Mouse (Mus musculus): ENCODE measurements around the gene Neo1. TPM values are rescaled to one million over a fixed set of nuclear protein-coding genes. Genes with fewer than 3 reads are reported as not detected.

Neo1 gene
- polyA plus RNA-seq (2015; fragmentation: Nextera tagmentation; extraction: Ambion mirVana): 36.6 and 40.8 TPM in 2 replicates

- Histone ChIP-seq H3K9me3 (no peaks in the 10 kb centered on the region), H3K4me2 (replicated peaks) (peak within 1 kb of the TSS; percentile 65), H3K4me3 (replicated peaks) (peak within 1 kb of the TSS; percentile 87), H3K9ac (replicated peaks) (peak within 1 kb of the TSS; percentile 93), H3K36me3 (no peaks in the 10 kb centered on the region), H3K4me1 (replicated peaks) (peaks cover 33% of the 10 kb centered on the region), H3K27ac (peak within 1 kb of the TSS; percentile 100), H3K27me3 (no peaks in the 10 kb centered on the region)
- under 1% methylated on average over 41 of the region's 86 CpGs for WGBS
- ATAC-seq: peak; percentile 95
Observed at GRCm38 (mm10) chr9:59036159-59036731, at the start of gene Neo1. Gene Neo1, minus strand, starts transcription at chr9:59036441.

GRCm38 (mm10) chr9:59075632-59076031, 39.4 kb upstream of the Neo1 start:
- no peaks in the 10 kb centered on the region for H3K9me3 ChIP-seq
- no peaks in the 10 kb centered on the region for H3K36me3 ChIP-seq
- no peak overlapping the region for H3K4me2 ChIP-seq (replicated peaks)
- no peak overlapping the region for H3K4me3 ChIP-seq (replicated peaks)
- no peak overlapping the region for H3K9ac ChIP-seq (replicated peaks)
- no peak overlapping the region for H3K27ac ChIP-seq
- ATAC-seq: no peak
- peaks cover 34% of the 10 kb centered on the region for H3K4me1 ChIP-seq (replicated peaks)
- WGBS: 70% methylated on average over 4 of the region's 4 CpGs
- H3K27me3 ChIP-seq: no peaks in the 10 kb centered on the region

GRCm38 (mm10) chr9:59073887-59074286, 37.6 kb upstream of the Neo1 start:
- peaks cover 4% of the 10 kb centered on the region; the same call in 1 of the 2 replicates for H3K27me3 ChIP-seq
- 0 out of 2 replicates have a peak, but pooled peaks have one; percentile 28 for ATAC-seq
- H3K9me3 ChIP-seq: no peaks in the 10 kb centered on the region
- 0 out of 2 replicates have a peak overlapping the region, but pooled peaks have one; percentile 21 for H3K27ac ChIP-seq
- no peak overlapping the region for H3K4me3 ChIP-seq (replicated peaks)
- WGBS: 62% methylated on average over 4 of the region's 4 CpGs
- H3K9ac ChIP-seq (replicated peaks): no peak overlapping the region
- H3K4me1 ChIP-seq (replicated peaks): peaks cover 34% of the 10 kb centered on the region
- no peak overlapping the region for H3K4me2 ChIP-seq (replicated peaks)
- H3K36me3 ChIP-seq: no peaks in the 10 kb centered on the region

GRCm38 (mm10) chr9:59072076-59072777, 36.0 kb upstream of the Neo1 start:
- peaks cover 4% of the 10 kb centered on the region; the same call in 1 of the 2 replicates for H3K27me3 ChIP-seq
- no peaks in the 10 kb centered on the region for H3K36me3 ChIP-seq
- peak overlapping the region; percentile 29 for H3K4me3 ChIP-seq (replicated peaks)
- H3K9me3 ChIP-seq: no peaks in the 10 kb centered on the region
- peak overlapping the region; percentile 51 for H3K4me2 ChIP-seq (replicated peaks)
- ATAC-seq: peak; percentile 95
- 8% methylated on average over 14 of the region's 14 CpGs for WGBS
- peak overlapping the region; percentile 76 for H3K27ac ChIP-seq
- peak overlapping the region; percentile 53 for H3K9ac ChIP-seq (replicated peaks)
- peaks cover 34% of the 10 kb centered on the region for H3K4me1 ChIP-seq (replicated peaks)

DNA sequence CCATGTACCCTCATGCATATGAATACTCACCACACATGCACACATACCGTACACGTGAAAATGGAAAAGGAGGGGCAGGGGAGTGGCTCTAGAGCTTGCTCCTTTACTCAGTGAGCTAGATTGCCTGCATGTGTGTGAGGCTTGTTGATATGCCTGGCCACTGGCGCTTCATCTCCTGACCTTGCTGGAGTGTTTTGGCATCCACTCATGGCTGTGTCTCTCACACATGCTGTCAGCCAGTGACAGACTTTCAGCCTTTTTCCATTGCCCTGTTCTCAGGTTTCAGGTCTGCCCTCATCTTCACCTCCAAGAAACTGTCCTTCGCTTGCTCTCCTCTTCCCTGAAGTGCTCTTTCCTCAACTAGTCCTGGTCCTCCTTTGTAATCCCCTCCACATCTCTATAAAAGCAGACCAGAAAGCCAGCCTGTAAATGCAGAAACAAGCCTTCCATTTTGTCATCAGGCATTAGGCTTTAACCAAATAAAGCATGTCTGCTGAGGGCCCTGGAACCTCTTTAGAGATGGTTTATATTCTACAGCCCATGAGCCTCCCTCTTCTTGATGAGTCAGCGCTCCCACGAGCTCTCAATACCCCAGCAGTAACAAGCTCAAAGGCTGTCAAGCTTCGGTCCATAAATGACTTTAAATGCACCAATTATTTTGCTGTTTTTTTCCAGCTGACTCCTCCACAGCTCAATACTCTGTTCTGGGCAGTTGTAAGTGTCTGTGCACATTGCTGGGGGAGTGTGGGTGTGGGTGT, 35.2 kb upstream of the Neo1 start:
- Histone ChIP-seq H3K27me3 (peaks cover 4% of the 10 kb centered on the region; the same call in 1 of the 2 replicates), H3K9me3 (no peaks in the 10 kb centered on the region), H3K4me2 (replicated peaks) (peak overlapping the region; percentile 51), H3K9ac (replicated peaks) (no peak overlapping the region), H3K4me3 (replicated peaks) (no peak overlapping the region), H3K27ac (peak overlapping the region; percentile 76), H3K36me3 (no peaks in the 10 kb centered on the region), H3K4me1 (replicated peaks) (peaks cover 39% of the 10 kb centered on the region)
- 54% methylated on average over 7 of the region's 7 CpGs for WGBS
- ATAC-seq: no peak

- Histone ChIP-seq H3K9me3 (no peaks in the 10 kb centered on the region), H3K36me3 (no peaks in the 10 kb centered on the region), H3K4me3 (replicated peaks) (no peak overlapping the region), H3K27me3 (peaks cover 4% of the 10 kb centered on the region; the same call in 1 of the 2 replicates), H3K9ac (replicated peaks) (no peak overlapping the region), H3K27ac (no peak overlapping the region), H3K4me1 (replicated peaks) (peaks cover 44% of the 10 kb centered on the region), H3K4me2 (replicated peaks) (no peak overlapping the region)
- ATAC-seq: no peak
- 94% methylated on average over 4 of the region's 4 CpGs for WGBS
Observed at GRCm38 (mm10) chr9:59070216-59070615, 34.0 kb upstream of the Neo1 start.

DNA sequence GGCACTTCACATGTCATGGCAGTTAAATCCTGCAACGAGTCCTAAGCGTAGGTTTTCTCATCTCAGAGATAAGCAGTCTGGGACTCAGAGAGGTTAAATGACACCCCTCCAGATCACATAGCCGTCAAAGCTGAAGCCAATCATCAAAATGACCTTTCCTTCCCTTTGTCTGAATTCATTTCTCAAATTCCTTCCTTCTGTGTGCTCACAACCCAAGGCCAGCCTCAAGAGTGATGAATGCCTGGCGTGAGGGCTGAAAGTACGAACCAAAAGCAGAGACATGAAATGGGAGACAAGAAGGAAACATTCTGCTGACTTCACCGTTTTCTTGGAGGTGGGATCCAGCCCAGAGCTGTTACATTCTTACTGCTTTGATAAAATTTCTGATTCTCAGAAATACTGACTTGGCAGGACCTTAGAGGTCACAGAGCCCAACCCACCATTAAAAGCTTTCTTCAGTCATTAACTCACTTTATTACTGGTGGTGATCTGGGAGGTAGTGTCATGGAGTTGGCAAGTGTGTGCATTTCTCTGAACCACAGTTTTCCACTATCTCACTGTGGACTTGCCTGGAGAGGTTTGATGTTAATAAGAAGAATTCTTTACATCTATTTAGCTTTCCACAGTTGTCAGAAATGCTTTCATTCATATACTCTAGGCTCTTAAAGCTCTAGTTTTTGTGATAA, 29.5 kb upstream of the Neo1 start:
- no peak for ATAC-seq
- H3K9me3 ChIP-seq: no peaks in the 10 kb centered on the region
- 68% methylated on average over 6 of the region's 6 CpGs for WGBS
- H3K9ac ChIP-seq (replicated peaks): no peak overlapping the region
- H3K27ac ChIP-seq: 0 out of 2 replicates have a peak overlapping the region, but pooled peaks have one; percentile 51
- no peaks in the 10 kb centered on the region for H3K36me3 ChIP-seq
- peaks cover 11% of the 10 kb centered on the region for H3K4me1 ChIP-seq (replicated peaks)
- H3K4me3 ChIP-seq (replicated peaks): no peak overlapping the region
- H3K4me2 ChIP-seq (replicated peaks): no peak overlapping the region
- peaks cover 4% of the 10 kb centered on the region; the same call in 1 of the 2 replicates for H3K27me3 ChIP-seq

DNA sequence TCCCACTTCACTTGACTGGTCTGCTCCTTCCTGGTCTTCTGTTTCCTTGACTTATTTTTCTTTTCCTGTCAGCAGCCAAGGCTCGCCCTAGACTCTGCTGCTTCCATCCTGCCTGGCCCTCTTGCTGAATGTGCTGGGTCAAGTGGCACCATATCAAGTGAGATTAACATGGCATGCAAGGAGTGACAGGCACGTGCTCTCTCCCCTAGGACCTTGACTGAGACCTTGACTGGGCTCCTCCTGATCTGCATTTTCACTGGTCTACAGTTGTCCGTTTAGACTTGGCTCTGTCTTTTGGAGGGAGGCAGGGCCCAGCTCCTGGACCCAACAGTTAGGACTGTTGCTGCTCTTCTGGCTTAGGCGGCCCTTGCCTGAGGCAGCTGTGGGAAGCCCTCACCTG, 26.2 kb upstream of the Neo1 start:
- H3K9me3 ChIP-seq: no peaks in the 10 kb centered on the region
- no peaks in the 10 kb centered on the region for H3K36me3 ChIP-seq
- no peak overlapping the region for H3K4me2 ChIP-seq (replicated peaks)
- H3K27ac ChIP-seq: no peak overlapping the region
- H3K9ac ChIP-seq (replicated peaks): no peak overlapping the region
- ATAC-seq: no peak
- no peaks in the 10 kb centered on the region for H3K27me3 ChIP-seq
- WGBS: 69% methylated on average over 4 of the region's 4 CpGs
- H3K4me1 ChIP-seq (replicated peaks): peaks cover 20% of the 10 kb centered on the region
- H3K4me3 ChIP-seq (replicated peaks): no peak overlapping the region

DNA sequence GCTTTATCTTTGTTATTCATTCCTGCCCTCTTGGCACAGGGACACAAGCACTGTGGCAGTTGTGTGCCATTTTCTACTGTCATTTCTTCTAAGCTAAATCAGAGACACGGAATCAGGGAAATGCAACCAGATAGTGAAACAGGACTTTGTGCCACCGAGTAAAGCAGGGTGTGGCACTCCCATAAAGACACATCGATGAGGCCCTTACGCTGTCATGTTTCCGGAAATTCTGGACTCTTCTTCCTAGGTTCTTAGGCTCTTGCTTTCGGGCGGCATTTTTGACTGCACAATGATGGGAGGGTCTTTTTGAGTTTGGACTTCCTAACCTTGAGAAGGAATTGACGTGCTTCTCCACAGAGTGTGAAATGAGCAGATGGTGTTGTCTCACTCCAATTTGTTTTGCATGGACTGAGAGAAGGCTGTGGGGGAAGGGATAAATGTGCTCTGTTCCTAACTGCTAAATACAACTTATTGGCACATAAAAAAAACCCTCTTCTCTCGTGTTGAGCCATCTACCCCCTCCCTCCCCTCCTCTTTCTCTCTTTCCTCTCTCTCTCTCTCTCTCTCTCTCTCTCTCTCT, 23.9 kb upstream of the Neo1 start:
- no peak overlapping the region for H3K27ac ChIP-seq
- no peak overlapping the region for H3K9ac ChIP-seq (replicated peaks)
- no peak overlapping the region for H3K4me3 ChIP-seq (replicated peaks)
- peaks cover 16% of the 10 kb centered on the region; the same call in 1 of the 2 replicates for H3K4me1 ChIP-seq (replicated peaks)
- no peaks in the 10 kb centered on the region for H3K36me3 ChIP-seq
- WGBS: 79% methylated on average over 9 of the region's 9 CpGs
- H3K4me2 ChIP-seq (replicated peaks): no peak overlapping the region
- ATAC-seq: no peak
- H3K27me3 ChIP-seq: no peaks in the 10 kb centered on the region
- no peaks in the 10 kb centered on the region for H3K9me3 ChIP-seq

DNA sequence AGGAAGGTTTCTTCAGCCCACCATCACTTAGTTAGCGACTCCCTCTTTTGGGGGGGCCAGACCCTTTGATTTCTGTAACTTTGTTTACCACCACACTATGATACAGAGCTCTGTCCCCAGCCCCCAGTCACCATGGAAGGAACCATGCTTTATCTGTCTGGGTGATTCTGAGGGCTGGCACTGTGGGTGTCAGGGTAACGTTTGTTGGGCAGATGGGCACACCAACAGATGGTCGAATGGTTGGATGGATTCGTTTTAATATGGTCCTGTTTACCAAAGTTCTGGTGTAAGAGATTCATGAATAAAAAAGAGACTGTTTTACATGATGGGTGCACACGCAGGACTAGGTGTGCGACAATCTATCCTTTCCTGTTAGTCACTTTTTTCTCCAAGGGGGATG, 22.9 kb upstream of the Neo1 start:
- Histone ChIP-seq H3K4me1 (replicated peaks) (peaks cover 16% of the 10 kb centered on the region; the same call in 1 of the 2 replicates), H3K4me3 (replicated peaks) (no peak overlapping the region), H3K27ac (no peak overlapping the region), H3K4me2 (replicated peaks) (no peak overlapping the region), H3K36me3 (no peaks in the 10 kb centered on the region), H3K27me3 (no peaks in the 10 kb centered on the region), H3K9ac (replicated peaks) (no peak overlapping the region), H3K9me3 (no peaks in the 10 kb centered on the region)
- ATAC-seq: no peak
- 89% methylated on average over 6 of the region's 6 CpGs for WGBS

- H3K4me3 ChIP-seq (replicated peaks): no peak overlapping the region
- ATAC-seq: no peak
- H3K9ac ChIP-seq (replicated peaks): no peak overlapping the region
- H3K27me3 ChIP-seq: no peaks in the 10 kb centered on the region
- 77% methylated on average over 6 of the region's 6 CpGs for WGBS
- H3K36me3 ChIP-seq: no peaks in the 10 kb centered on the region
- no peaks in the 10 kb centered on the region for H3K9me3 ChIP-seq
- peaks cover 16% of the 10 kb centered on the region; the same call in 1 of the 2 replicates for H3K4me1 ChIP-seq (replicated peaks)
- no peak overlapping the region for H3K27ac ChIP-seq
- H3K4me2 ChIP-seq (replicated peaks): no peak overlapping the region
Observed at GRCm38 (mm10) chr9:59058060-59058459, 21.8 kb upstream of the Neo1 start.

Measured in midbrain, embryonic 13.5 days (tissue).